Mouse (Mus musculus) kidney, embryonic 16.5 days (tissue): ENCODE measurements around the gene Plpp6. TPM values are rescaled to one million over a fixed set of nuclear protein-coding genes. Genes with fewer than 3 reads are reported as not detected.

Experiments
- polyA plus RNA-seq: library from polyadenylated mRNA; unstranded; fragments of >200 nt; fragmentation: Nextera tagmentation; extraction: Ambion mirVana; gene quantifications from 2 replicates; pipeline ENCODE4 v1.2.1, GENCODE M21; 2015

Gene Plpp6
- polyA plus RNA-seq, 1 experiment from 2014 or later, result 10.3 TPM

Other genes with a start within 250 kb of the Plpp6 start
- gene Slc1a1, start 128.9 kb upstream of the Plpp6 start, polyA plus RNA-seq, result 7.0 and 7.9 TPM in 2 replicates
- gene 4430402I18Rik, start 3.8 kb downstream of the Plpp6 start, polyA plus RNA-seq, result 3.4 and 4.2 TPM in 2 replicates
- 35.7 and 43.6 TPM in 2 replicates for gene Cdc37l1, start 26.4 kb downstream of the Plpp6 start, polyA plus RNA-seq
- gene Ak3, start 84.0 kb downstream of the Plpp6 start, polyA plus RNA-seq, result 105 and 106 TPM in 2 replicates
- 65.4 and 66.0 TPM in 2 replicates for gene Rcl1, start 137.4 kb downstream of the Plpp6 start, polyA plus RNA-seq